Mouse (Mus musculus) limb, embryonic 15.5 days (tissue): ENCODE results near the gene Cdk5rap1. TPM values are rescaled to one million over a fixed set of nuclear protein-coding genes. Genes with fewer than 3 reads are reported as not detected.
"Not testable (repeated sequence)": the region's sequence is repeated elsewhere in the genome, so short reads cannot be mapped to it uniquely, and the experiment has no call there.

Source experiments
- ATAC-seq: fragments of 200-750 bp; cut with Nextera tagmentation; 2 replicates; pipeline ENCODE4 v1.8.0; 2017; ENCODE audit warnings: low read depth, moderate TSS enrichment; ENCODE audit not compliant: insufficient number of reproducible peaks, low FRiP score, low TSS enrichment
- H3K27ac ChIP-seq: fragments of 300-500 bp; sonication (generic); 2 replicates; pipeline ENCODE4 v1.5.1; 2015; ENCODE audit warnings: moderate library complexity, mild to moderate bottlenecking, inconsistent platforms
- H3K27me3 ChIP-seq: fragments of 300-500 bp; sonication (generic); 2 replicates; pipeline ENCODE4 v1.6.1; 2015; ENCODE audit warnings: inconsistent platforms
- H3K36me3 ChIP-seq: fragments of 300-500 bp; sonication (generic); 2 replicates; pipeline ENCODE4 v1.6.1; 2015; ENCODE audit warnings: inconsistent platforms
- H3K4me1 ChIP-seq: fragments of 300-500 bp; sonication (generic); 2 replicates; pipeline ENCODE4 v1.6.1; 2015; ENCODE audit warnings: inconsistent platforms
- H3K4me2 ChIP-seq: fragments of 300-500 bp; sonication (generic); 2 replicates; pipeline ENCODE4 v1.6.1; 2015; ENCODE audit warnings: mild to moderate bottlenecking, inconsistent platforms
- H3K4me3 ChIP-seq: fragments of 300-500 bp; sonication (generic); 2 replicates; pipeline ENCODE4 v1.5.1; 2015; ENCODE audit warnings: mild to moderate bottlenecking, inconsistent platforms
- H3K9ac ChIP-seq: fragments of 300-500 bp; sonication (generic); 2 replicates; pipeline ENCODE4 v1.6.1; 2015; ENCODE audit warnings: inconsistent platforms
- H3K9me3 ChIP-seq: fragments of 300-500 bp; sonication (generic); 2 replicates; pipeline ENCODE4 v1.6.1; 2016; ENCODE audit warnings: inconsistent platforms
- WGBS: fragments of 180-500 bp; shearing (Covaris S2); methylation state at CpG from one replicate; pipeline ENCODE4 v1.1.7; 2015; 5-methylcytosine and 5-hydroxymethylcytosine counted together
- polyA plus RNA-seq: library from polyadenylated mRNA; unstranded; fragments of >200 nt; fragmentation: Nextera tagmentation; extraction: Ambion mirVana; gene quantifications from 2 replicates; pipeline ENCODE4 v1.2.1, GENCODE M21; 2015

The Cdk5rap1 gene
- polyA plus RNA-seq, 1 experiment from 2014 or later = 15.9 TPM

GRCm38 (mm10) chr2:154372151-154372829 lies 520 bp downstream of the Cdk5rap1 start:
- Histone ChIP-seq H3K9me3 (no peaks in the 10 kb centered on the region), H3K36me3 (peaks cover 20% of the 10 kb centered on the region), H3K27me3 (no peaks in the 10 kb centered on the region), H3K4me1 (peaks cover 5% of the 10 kb centered on the region; the same call in 1 of the 2 replicates), H3K4me2 (peak overlapping the region; percentile 65), H3K4me3 (peak overlapping the region; percentile 79), H3K27ac (peak overlapping the region; percentile 93), H3K9ac (peak overlapping the region; percentile 94)
- WGBS = under 1% methylated on average over 42 of the region's 42 CpGs
- peak; percentile 62 for ATAC-seq

GRCm38 (mm10) chr2:154367510-154367909 lies 5.3 kb downstream of the Cdk5rap1 start:
- Histone ChIP-seq H3K9ac (no peak overlapping the region), H3K27ac (no peak overlapping the region), H3K27me3 (no peaks in the 10 kb centered on the region), H3K4me1 (no peaks in the 10 kb centered on the region), H3K4me2 (no peak overlapping the region), H3K9me3 (no peaks in the 10 kb centered on the region), H3K36me3 (peaks cover 56% of the 10 kb centered on the region), H3K4me3 (no peak overlapping the region)
- ATAC-seq = no peak
- 92% methylated on average over 1 of the region's 1 CpGs for WGBS

- 80% methylated on average over 16 of the region's 19 CpGs for WGBS
- not testable (repeated sequence) for ATAC-seq, H3K27ac ChIP-seq, H3K9ac ChIP-seq, H3K4me1 ChIP-seq, H3K9me3 ChIP-seq, H3K27me3 ChIP-seq
- Histone ChIP-seq H3K4me3 (peak overlapping the region; percentile 31), H3K4me2 (peak overlapping the region; percentile 26; the same call in 1 of the 2 replicates), H3K36me3 (peaks cover 32% of the 10 kb centered on the region)
Observed at GRCm38 (mm10) chr2:154354000-154354425, 18.8 kb downstream of the Cdk5rap1 start.

GRCm38 (mm10) chr2:154348152-154348551 lies 24.7 kb downstream of the Cdk5rap1 start:
- Histone ChIP-seq H3K4me1 (no peaks in the 10 kb centered on the region), H3K9ac (no peak overlapping the region), H3K4me3 (no peak overlapping the region), H3K27ac (no peak overlapping the region), H3K9me3 (no peaks in the 10 kb centered on the region), H3K4me2 (no peak overlapping the region), H3K36me3 (peaks cover 63% of the 10 kb centered on the region), H3K27me3 (no peaks in the 10 kb centered on the region)
- no peak for ATAC-seq
- 86% methylated on average over 3 of the region's 3 CpGs for WGBS

- Histone ChIP-seq H3K4me1 (no peaks in the 10 kb centered on the region), H3K36me3 (peaks cover 25% of the 10 kb centered on the region), H3K4me3 (no peak overlapping the region), H3K27ac (no peak overlapping the region), H3K9ac (no peak overlapping the region), H3K27me3 (no peaks in the 10 kb centered on the region), H3K9me3 (no peaks in the 10 kb centered on the region), H3K4me2 (no peak overlapping the region)
- whole genome bisulfite sequencing = 69% methylated on average over 2 of the region's 2 CpGs
- no peak for ATAC-seq
Observed at GRCm38 (mm10) chr2:154339356-154339755, 33.5 kb downstream of the Cdk5rap1 start.

- peaks cover 22% of the 10 kb centered on the region for H3K36me3 ChIP-seq
- ATAC-seq = no peak
- H3K9me3 ChIP-seq = no peaks in the 10 kb centered on the region
- H3K27ac ChIP-seq = no peak overlapping the region
- no peak overlapping the region for H3K9ac ChIP-seq
- 66% methylated on average over 1 of the region's 1 CpGs for WGBS
- no peaks in the 10 kb centered on the region for H3K4me1 ChIP-seq
- H3K27me3 ChIP-seq = no peaks in the 10 kb centered on the region
- H3K4me2 ChIP-seq = no peak overlapping the region
- H3K4me3 ChIP-seq = no peak overlapping the region
Observed at GRCm38 (mm10) chr2:154338161-154338560, 34.6 kb downstream of the Cdk5rap1 start.

GRCm38 (mm10) chr2:154335572-154335971 lies 37.2 kb downstream of the Cdk5rap1 start:
- Histone ChIP-seq H3K4me1 (no peaks in the 10 kb centered on the region), H3K27ac (no peak overlapping the region), H3K27me3 (no peaks in the 10 kb centered on the region), H3K36me3 (peaks cover 8% of the 10 kb centered on the region), H3K4me2 (no peak overlapping the region), H3K9ac (no peak overlapping the region), H3K9me3 (no peaks in the 10 kb centered on the region), H3K4me3 (no peak overlapping the region)
- 84% methylated on average over 4 of the region's 4 CpGs for WGBS
- no peak for ATAC-seq

- Histone ChIP-seq H3K4me1 (no peaks in the 10 kb centered on the region), H3K4me2 (no peak overlapping the region), H3K4me3 (no peak overlapping the region), H3K27me3 (no peaks in the 10 kb centered on the region), H3K9ac (no peak overlapping the region), H3K36me3 (no peaks in the 10 kb centered on the region), H3K9me3 (no peaks in the 10 kb centered on the region), H3K27ac (no peak overlapping the region)
- 79% methylated on average over 3 of the region's 3 CpGs for WGBS
- ATAC-seq = no peak
Observed at GRCm38 (mm10) chr2:154326852-154327251, 46.0 kb downstream of the Cdk5rap1 start.

GRCm38 (mm10) chr2:154313771-154314170 lies 59.0 kb downstream of the Cdk5rap1 start:
- 75% methylated on average over 5 of the region's 5 CpGs for WGBS
- not testable (repeated sequence) for H3K4me3 ChIP-seq, H3K4me2 ChIP-seq, H3K27me3 ChIP-seq, H3K4me1 ChIP-seq, H3K9ac ChIP-seq, H3K9me3 ChIP-seq, H3K36me3 ChIP-seq, H3K27ac ChIP-seq, ATAC-seq

GRCm38 (mm10) chr2:154306927-154307326 lies 65.9 kb downstream of the Cdk5rap1 start, which contains the start of gene Bpifb9b:
Gene Bpifb9b, plus strand, starts transcription at chr2:154307227.
- H3K9me3 ChIP-seq, H3K27me3 ChIP-seq, ATAC-seq, H3K36me3 ChIP-seq, H3K4me2 ChIP-seq, H3K4me1 ChIP-seq, H3K4me3 ChIP-seq, H3K27ac ChIP-seq, H3K9ac ChIP-seq: not testable (repeated sequence)
- 80% methylated on average over 4 of the region's 4 CpGs for WGBS

- H3K27me3 ChIP-seq, H3K4me1 ChIP-seq, H3K27ac ChIP-seq, H3K9ac ChIP-seq, H3K36me3 ChIP-seq, H3K9me3 ChIP-seq, H3K4me2 ChIP-seq, ATAC-seq, H3K4me3 ChIP-seq: not testable (repeated sequence)
- 74% methylated on average over 1 of the region's 3 CpGs for WGBS
Observed at GRCm38 (mm10) chr2:154304604-154305003, 68.2 kb downstream of the Cdk5rap1 start.

GRCm38 (mm10) chr2:154301763-154302162 lies 71.0 kb downstream of the Cdk5rap1 start:
- Histone ChIP-seq H3K9me3 (no peaks in the 10 kb centered on the region), H3K27me3 (no peaks in the 10 kb centered on the region), H3K4me3 (no peak overlapping the region), H3K27ac (no peak overlapping the region), H3K4me2 (no peak overlapping the region), H3K36me3 (no peaks in the 10 kb centered on the region), H3K4me1 (no peaks in the 10 kb centered on the region), H3K9ac (no peak overlapping the region)
- 74% methylated on average over 3 of the region's 3 CpGs for WGBS
- no peak for ATAC-seq
